Mouse (Mus musculus) cerebellum, adult 8-10 months (tissue): Measurements from ENCODE around the gene Hist1h1e.
A peak's percentile ranks its signal among the peaks of the same experiment; 100 is the strongest.
"Not testable (repeated sequence)": the region's sequence is repeated elsewhere in the genome, so short reads cannot be mapped to it uniquely, and the experiment has no call there.

ENCODE experiments used
- DNase-seq: peaks from one replicate; pipeline ENCODE4 v3.0.0; 2022

Hist1h1e gene

DNA sequence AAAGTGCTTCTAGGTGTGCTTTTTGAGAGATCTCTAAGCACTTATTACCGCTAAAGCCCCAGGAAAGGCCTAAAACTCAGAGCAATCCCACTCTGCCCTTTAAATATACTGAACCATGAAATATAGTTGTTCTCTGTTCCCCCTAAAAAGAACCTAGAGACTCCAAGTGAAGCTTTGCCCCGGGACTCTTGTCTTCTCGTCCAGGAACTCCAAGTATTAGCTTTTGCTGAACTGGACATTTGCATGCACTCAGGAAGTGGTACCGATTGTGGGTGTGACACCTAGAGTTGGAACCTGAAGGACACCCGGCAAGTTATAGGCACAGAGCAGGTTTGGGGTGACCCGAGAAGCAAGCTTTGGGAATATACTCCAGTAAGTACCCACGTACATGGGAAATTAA is 31.2 kb downstream of the Hist1h1e start:
- no peak for DNase-seq

DNA sequence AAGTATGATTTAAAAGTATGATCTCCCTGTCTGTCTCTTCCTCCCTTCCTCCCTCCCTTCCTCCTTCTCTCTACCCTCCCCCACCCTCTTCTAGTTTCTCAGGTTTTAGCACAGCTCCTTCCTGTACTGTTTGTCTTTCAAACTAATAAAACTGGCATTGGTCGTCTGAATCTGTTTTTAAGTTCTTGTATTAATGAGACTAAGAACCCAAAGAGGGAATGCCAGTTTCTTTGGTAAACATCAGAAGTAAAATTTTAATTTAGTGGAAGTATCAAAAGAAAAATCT is 35.5 kb downstream of the Hist1h1e start:
- DNase-seq, result no peak

DNA sequence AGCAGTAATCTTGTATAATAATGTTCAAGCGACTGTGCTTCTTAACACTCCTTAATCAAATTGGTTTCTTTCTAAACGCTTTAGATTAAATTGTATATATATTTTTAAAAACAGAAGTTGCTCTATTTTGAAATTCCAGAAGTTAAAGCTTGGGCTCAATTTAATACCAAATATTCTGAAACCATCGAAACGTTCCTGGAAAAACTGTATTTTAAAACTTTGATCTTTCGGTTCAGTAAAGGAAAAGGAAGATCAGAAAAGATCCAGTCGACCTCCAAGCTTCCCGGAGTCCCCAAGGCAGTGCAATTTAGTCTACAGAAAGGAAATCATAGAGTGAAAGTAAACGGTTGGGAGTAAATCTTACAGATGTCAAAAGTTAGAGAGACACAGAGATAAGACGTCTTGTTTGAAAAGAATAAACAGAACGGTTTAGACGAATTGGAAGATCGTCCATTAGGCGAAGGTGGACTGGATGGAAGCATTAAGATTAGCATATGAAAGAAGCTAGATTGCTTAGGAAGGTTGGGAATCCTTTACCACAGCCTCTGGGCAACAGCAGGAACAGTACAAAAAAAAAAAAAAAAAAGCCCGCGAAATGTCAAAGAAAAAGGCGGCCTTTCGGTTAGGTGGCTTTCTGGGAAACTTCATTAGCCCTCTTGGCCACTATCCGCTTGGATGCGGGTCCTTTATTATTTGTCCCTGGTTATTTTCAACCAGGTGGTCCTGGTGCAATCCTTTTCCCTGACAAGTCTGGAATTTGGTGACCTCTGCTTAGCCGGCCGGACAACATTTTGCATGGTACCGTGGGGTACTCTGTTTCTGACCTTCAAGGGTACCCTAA is 36.0 kb downstream of the Hist1h1e start:
- no peak for DNase-seq

DNA sequence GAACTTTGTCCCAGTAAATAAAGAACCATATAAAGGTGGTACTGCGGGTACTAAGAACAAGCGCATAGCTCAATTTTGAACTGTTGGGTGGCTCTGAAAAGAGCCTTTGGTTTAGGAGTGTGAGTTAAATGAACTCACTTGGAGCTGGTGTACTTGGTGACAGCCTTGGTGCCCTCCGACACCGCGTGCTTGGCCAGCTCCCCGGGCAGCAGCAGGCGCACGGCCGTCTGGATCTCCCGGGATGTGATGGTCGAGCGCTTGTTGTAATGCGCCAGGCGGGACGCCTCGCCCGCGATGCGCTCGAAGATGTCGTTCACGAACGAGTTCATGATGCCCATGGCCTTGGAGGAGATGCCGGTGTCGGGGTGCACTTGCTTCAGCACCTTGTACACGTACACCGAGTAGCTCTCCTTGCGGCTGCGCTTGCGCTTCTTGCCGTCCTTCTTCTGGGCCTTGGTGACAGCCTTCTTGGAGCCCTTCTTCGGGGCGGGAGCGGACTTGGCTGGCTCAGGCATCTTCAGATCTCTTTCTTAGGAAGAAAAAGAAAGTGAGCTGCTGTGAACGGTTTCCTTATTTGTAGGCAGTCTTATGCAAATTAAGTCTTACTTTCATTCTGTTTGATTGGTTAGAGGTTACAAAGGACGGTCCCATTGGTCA is 36.8 kb downstream of the Hist1h1e start:
- peak; percentile 70 for DNase-seq

DNA sequence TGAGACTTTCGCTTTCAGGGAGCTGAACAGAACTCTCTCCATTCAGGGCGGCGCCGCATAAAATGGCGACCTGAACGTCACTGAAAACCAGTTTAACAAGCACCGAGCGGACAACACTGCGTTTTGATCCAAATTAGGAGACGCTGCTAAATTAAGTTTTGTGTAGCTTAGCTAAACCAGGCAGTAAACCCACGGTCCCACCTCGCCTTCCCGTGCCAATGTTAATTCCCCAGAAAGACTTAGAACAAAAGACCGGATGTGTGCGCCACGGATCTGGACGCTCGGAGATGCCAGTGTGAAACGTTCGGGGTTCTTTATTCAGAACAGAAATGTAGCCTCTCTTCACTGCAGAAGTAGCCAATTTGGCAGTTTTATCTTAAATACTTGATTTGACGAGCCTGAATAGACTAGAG is 37.3 kb downstream of the Hist1h1e start:
- DNase-seq, result no peak

DNA sequence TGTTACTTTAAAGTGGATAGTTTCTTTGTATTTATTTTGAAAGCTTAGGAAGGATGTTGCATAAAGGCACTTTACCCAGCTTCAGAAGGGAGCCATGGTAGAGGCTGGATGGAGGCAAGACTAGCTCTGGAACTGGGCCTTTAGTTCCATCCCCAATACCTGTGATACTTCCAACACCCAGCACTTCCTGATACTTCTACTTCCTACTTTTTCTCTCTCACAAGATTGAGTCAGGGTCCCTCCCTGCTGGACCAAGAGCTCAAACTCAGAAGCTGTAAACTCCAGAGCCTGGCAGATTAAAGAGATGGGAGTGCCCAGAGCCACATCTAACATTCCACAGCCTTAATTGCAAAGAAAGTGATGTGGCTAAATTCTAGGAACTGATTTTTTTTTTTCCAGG is 38.0 kb downstream of the Hist1h1e start:
- no peak for DNase-seq

DNA sequence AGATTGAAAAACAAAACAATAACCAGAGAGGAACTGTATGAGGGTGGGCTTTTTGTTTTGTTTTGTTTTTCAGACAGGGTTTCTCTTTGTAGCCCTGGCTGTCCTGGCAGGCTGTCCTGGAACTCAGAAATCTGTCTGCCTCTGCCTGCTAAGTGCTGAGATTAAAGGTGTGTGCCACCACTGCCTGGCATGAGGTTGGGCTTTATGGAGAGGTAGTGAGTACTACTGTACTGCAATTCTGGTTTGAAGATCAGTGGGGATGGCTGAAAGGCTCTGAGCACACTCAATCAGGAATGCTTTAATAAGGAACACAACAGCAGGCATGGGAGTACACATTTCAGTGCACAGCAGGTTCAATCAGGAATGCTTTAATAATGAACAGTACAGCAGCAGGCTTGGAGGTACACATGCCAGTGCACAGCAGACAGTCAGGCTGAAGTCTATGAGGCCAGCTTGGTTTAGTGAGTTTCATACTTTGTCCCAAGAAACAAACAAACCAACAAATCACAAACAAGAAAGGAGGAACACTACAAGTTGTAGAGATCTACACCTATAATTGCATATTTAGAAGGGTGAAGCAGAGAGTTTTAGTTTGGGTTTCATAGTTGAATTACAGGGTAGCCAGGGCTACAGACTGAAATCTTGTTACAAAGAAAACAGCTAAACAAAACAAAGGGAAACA is 38.8 kb downstream of the Hist1h1e start:
- DNase-seq, result no peak

DNA sequence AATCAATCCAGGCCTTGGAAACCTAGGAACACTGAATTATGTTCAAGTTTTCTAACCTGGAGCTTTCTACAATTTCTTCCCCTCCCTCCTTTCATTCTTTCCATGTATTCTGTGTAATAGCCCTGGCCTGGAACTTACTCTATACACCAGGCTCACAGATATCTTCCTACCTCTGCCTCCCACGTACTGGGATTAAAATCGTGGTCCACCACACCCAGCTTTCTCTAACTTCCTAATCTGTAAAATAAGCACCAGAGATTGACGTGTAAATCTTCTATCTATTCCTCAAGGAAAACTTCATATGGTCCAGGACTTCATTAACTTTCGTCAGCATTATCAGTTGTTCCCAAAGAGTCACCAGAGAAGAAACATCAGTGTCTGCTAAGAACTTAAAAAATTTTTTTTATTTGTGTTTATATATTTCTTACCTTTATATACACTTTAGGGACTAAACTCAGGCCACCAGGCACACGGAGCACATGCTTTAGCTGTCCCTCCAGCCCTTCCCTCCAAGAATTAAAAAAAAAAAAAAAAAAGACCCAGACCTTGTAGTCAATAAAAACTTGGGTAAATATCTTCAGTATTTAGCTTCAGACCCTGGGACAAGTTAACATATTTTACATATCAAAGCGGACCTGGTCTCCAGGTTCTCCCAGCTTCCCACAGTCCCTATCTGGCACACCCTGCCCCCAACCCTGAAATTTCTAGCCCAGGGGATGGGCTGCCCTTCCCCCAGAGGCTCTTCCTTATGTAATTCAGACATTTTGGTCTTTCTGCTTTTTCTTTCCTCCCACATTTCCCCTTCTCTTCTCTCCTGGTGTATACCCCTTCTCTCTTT is 39.9 kb downstream of the Hist1h1e start:
- no peak for DNase-seq

- DNase-seq, result peak; percentile 96
Observed at GRCm38 (mm10) chr13:23581408-23582218, 40.7 kb downstream of the Hist1h1e start, which contains the start of gene Hist1h4d. Gene Hist1h4d, plus strand, starts transcription at chr13:23581598.

GRCm38 (mm10) chr13:23577835-23578234 is 44.5 kb downstream of the Hist1h1e start:
- no peak for DNase-seq

DNA sequence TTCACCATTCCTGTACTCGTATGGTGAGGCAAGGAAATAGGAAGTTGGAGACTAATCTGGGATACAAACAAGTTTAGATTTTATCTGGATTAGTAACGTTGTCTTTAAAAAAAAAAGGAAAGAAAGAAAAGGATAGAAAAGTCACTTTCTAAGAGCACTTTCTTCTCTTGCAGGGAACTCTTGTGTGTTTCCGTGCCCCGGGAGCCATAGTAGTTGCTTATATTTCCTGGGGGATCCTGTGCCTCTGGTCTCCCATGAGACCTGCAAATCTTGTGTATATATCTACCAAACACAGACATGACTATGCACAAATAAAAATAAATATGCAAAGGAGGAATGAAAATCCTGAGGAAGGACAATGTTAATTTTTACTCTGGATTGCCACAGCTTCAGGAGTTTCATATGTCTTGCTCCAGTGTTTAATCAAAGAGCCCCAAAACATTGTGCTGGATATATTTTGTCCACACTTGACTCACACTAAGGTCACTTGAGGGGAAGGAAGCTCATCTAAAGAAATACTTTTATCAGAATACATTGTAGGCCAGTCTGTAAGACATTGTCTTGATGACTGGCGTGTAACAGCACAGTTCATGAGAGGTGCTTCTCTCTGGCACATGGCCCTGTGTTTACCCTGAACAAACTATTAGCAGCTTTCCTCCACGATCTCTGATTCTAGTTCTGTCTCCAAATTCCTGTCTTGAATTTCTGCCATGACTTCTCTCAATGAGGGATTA is 45.3 kb downstream of the Hist1h1e start:
- DNase-seq, result no peak

- no peak for DNase-seq
Observed at GRCm38 (mm10) chr13:23576351-23576881, 45.9 kb downstream of the Hist1h1e start.

DNA sequence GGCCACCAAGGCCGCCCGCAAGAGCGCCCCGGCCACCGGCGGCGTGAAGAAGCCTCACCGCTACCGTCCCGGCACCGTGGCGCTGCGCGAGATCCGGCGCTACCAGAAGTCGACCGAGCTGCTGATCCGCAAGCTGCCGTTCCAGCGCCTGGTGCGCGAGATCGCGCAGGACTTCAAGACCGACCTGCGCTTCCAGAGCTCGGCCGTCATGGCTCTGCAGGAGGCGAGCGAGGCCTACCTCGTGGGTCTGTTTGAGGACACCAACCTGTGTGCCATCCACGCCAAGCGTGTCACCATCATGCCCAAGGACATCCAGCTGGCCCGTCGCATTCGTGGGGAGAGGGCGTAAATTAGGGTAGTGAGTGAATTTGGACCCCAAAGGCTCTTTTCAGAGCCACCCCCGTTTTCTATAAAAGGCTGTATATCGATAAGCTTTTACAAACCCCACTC is 46.5 kb downstream of the Hist1h1e start:
- not testable (repeated sequence) for DNase-seq

- no peak for DNase-seq
Observed at GRCm38 (mm10) chr13:23575271-23575851, 47.0 kb downstream of the Hist1h1e start, which contains the start of gene Hist1h3d. Gene Hist1h3d, plus strand, starts transcription at chr13:23575763.

GRCm38 (mm10) chr13:23574546-23575170 is 47.7 kb downstream of the Hist1h1e start:
- DNase-seq, result not testable (repeated sequence)

DNA sequence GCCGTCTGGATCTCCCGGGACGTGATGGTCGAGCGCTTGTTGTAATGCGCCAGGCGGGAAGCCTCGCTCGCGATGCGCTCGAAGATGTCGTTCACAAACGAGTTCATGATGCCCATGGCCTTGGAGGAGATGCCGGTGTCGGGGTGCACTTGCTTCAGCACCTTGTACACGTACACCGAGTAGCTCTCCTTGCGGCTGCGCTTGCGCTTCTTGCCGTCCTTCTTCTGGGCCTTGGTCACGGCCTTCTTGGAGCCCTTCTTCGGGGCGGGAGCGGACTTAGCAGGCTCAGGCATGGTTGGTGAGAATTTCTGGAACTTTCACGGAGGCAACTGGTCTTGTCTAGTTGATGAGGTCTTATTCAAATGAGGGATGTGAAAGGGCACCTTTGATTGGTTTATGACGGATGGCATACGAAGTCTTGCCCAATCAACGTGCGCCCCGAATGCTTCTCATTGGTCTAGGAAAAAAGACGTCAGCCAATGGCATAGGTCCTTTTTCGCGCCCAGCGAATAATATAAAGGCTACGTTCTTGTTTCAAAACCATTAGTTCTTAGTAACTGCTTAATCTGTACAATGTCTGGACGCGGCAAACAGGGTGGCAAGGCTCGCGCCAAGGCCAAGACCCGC is 48.3 kb downstream of the Hist1h1e start, which contains the start of the genes Hist1h2bf and Hist1h2ad:
Hist1h2bf (minus strand) TSS at position 299 of the 627 bp plus-strand sequence.
Hist1h2ad (plus strand) TSS at position 484 of the 627 bp plus-strand sequence.
- peak; percentile 60 for DNase-seq

DNA sequence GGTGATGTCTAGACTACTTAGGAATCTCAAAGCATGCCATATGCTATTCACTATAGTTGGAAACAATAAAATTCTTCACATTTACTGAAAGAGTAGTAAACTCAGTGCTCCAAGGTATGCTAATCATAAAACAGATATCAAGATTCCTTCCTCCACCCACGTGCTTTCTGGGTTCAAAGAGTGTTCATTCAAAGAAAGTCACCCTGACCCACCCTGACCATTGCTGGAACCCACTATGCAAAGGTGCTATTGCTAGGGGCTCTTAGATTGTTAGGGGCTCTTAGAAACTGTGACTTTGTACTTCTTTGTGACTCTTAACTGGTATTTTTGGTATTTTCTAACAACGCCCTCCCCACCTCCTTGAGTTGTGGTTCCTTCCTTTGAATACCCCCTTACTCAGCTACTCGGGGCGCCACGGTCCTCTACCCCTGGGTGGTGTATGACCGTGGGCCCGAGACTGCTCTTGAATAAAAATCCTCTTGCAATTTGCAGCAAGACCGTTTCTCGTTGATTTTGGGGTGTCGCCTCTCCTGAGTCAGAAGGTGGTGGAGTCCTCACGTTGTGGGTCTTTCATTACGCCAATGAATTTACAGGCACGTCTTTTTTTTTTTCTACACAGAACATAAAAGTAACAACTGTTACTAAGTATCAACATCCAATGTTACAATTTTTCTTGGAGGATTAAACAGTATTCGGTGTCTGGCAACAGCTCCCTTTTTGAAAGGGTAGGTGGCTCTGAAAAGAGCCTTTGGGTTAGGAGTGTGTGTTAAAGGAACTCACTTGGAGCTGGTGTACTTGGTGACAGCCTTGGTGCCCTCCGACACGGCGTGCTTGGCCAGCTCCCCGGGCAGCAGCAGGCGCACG is 49.1 kb downstream of the Hist1h1e start:
- DNase-seq, result not testable (repeated sequence)
